Mouse (Mus musculus): ENCODE results near the gene Nktr. TPM values are rescaled to one million over a fixed set of nuclear protein-coding genes. Genes with fewer than 3 reads are reported as not detected.

The Nktr gene
- polyA plus RNA-seq, 1 experiment from 2014 or later, result 78.2 TPM

DNA sequence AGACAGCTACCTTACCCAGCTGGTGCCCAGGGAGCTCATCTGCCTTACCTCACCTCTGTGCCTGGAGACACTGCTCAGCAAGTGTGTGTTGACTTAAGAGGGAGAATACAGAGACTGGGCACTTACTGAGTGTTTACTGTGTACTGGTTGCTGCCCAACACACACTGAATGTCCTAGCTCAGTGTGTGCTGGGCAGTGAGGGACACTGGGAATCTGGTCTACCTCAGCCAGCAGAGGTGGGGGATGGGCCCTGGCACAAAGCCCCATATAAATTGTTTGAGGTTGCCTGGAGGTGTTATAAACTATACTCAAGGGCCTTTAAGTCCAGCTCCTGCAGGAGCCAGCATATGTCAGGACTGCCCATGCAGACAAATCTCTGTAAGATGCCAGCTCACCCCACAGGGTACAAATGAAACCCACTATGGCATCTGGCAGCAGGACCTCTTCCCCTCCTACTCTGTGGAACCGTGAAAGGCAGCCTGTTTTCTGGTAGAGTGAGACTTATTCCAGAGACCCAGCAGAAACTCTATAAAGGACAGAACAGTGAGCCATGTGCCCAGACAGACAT, 76.1 kb downstream of the Nktr start:
- Histone ChIP-seq H3K36me3 (replicated peaks) (no peaks in the 10 kb centered on the region), H3K27me3 (peaks cover 22% of the 10 kb centered on the region; the same call in 1 of the 2 replicates), H3K27ac (no peak overlapping the region), H3K9me3 (no peaks in the 10 kb centered on the region), H3K4me1 (no peaks in the 10 kb centered on the region; the same call in 1 of the 2 replicates), H3K4me2 (no peak overlapping the region), H3K4me3 (replicated peaks) (no peak overlapping the region), H3K9ac (no peak overlapping the region)
- WGBS, result 57% methylated on average over 1 of the region's 1 CpGs
- ATAC-seq (ENCODE audit: low FRiP score), result no peak

DNA sequence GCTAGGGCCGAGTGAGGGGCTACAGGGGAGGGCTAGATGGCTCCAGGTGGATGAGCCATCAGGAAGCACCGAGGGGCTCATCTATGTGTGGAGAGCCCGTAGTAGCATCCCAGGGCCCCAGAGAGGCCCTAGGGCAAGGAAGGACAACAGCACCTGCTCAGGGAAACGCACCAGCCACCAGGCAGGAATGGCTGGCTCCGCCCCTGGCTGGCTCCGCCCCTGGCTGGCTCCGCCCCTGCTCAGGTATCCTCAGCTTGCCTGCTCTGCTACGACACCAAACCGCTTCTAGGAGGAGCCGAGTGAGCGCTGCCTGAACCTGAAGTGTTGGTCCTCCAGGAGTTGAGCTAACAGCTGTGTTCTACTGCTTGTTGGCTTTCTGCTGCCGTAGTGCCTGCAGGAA, 78.8 kb downstream of the Nktr start:
- Histone ChIP-seq H3K4me3 (replicated peaks) (no peak overlapping the region), H3K36me3 (replicated peaks) (no peaks in the 10 kb centered on the region), H3K9me3 (no peaks in the 10 kb centered on the region), H3K4me1 (peaks cover 7% of the 10 kb centered on the region; the same call in 1 of the 2 replicates), H3K4me2 (no peak overlapping the region), H3K27me3 (peaks cover 14% of the 10 kb centered on the region; the same call in 1 of the 2 replicates), H3K27ac (no peak overlapping the region), H3K9ac (no peak overlapping the region)
- WGBS, result 11% methylated on average over 12 of the region's 12 CpGs
- no peak for ATAC-seq (ENCODE audit: low FRiP score)

- Histone ChIP-seq H3K4me1 (peaks cover 7% of the 10 kb centered on the region; the same call in 1 of the 2 replicates), H3K27me3 (peaks cover 14% of the 10 kb centered on the region; the same call in 1 of the 2 replicates), H3K36me3 (replicated peaks) (no peaks in the 10 kb centered on the region), H3K27ac (no peak overlapping the region), H3K9ac (no peak overlapping the region), H3K4me3 (replicated peaks) (no peak overlapping the region), H3K4me2 (no peak overlapping the region), H3K9me3 (no peaks in the 10 kb centered on the region)
- WGBS, result 43% methylated on average over 6 of the region's 6 CpGs
- ATAC-seq (ENCODE audit: low FRiP score), result no peak
These were observed 80.0 kb downstream of the Nktr start for GRCm38 (mm10) chr9:121798887-121799520.

DNA sequence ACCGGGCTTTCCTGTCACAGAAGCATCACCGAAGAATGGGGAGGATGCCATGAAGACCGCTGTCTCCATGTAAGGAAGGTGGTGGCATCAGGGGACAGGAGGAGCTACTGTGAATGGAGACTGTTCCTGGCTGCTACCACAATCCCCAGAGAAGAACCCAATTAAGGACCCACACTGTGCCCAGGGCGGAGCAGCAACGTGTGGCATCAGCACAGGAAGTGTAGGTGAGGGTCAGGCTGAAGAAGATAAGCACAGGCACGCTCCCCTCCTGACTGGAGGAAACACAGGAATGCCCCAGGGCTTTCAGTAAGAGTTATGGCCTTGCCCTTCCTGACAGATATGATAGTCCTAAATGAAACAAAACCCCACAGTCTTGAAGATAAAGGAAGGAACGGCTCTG, 83.8 kb downstream of the Nktr start:
- ATAC-seq (ENCODE audit: low FRiP score), result no peak
- Histone ChIP-seq H3K9me3 (no peaks in the 10 kb centered on the region), H3K9ac (no peak overlapping the region), H3K4me1 (peaks cover 7% of the 10 kb centered on the region; the same call in 1 of the 2 replicates), H3K36me3 (replicated peaks) (no peaks in the 10 kb centered on the region), H3K4me3 (replicated peaks) (no peak overlapping the region), H3K27me3 (peaks cover 3% of the 10 kb centered on the region; the same call in 1 of the 2 replicates), H3K27ac (no peak overlapping the region), H3K4me2 (no peak overlapping the region)
- WGBS, result 88% methylated on average over 7 of the region's 7 CpGs

Other genes starting within 250 kb of the Nktr start
- 7.3 and 13.5 TPM in 2 replicates for gene Cck, start 223.5 kb upstream of the Nktr start, polyA plus RNA-seq (2016; fragmentation: Nextera tagmentation; extraction: Ambion mirVana)
- gene Lyzl4, start 77.1 kb upstream of the Nktr start, polyA plus RNA-seq (2016; fragmentation: Nextera tagmentation; extraction: Ambion mirVana), result not detected in 2 replicates
- 0.50 and 1.7 TPM in 2 replicates for gene Vipr1, start 76.5 kb upstream of the Nktr start, polyA plus RNA-seq (2016; fragmentation: Nextera tagmentation; extraction: Ambion mirVana)
- 24.5 and 29.3 TPM in 2 replicates for gene Sec22c, start 13.7 kb upstream of the Nktr start, polyA plus RNA-seq (2016; fragmentation: Nextera tagmentation; extraction: Ambion mirVana)
- gene Ss18l2, start 8.8 kb upstream of the Nktr start, polyA plus RNA-seq (2016; fragmentation: Nextera tagmentation; extraction: Ambion mirVana), result 97.5 and 104 TPM in 2 replicates
- gene Zfp651, start 40.2 kb downstream of the Nktr start, polyA plus RNA-seq (2016; fragmentation: Nextera tagmentation; extraction: Ambion mirVana), result 9.5 and 10.8 TPM in 2 replicates
- 0.28 TPM in 1 of 2 replicates, not detected in the other for gene Klhl40, start 58.4 kb downstream of the Nktr start, polyA plus RNA-seq (2016; fragmentation: Nextera tagmentation; extraction: Ambion mirVana)
- gene Hhatl, start 73.3 kb downstream of the Nktr start, polyA plus RNA-seq (2016; fragmentation: Nextera tagmentation; extraction: Ambion mirVana), result not detected in 2 replicates
- gene Ccdc13, start 120.3 kb downstream of the Nktr start, polyA plus RNA-seq (2016; fragmentation: Nextera tagmentation; extraction: Ambion mirVana), result 3.1 and 3.6 TPM in 2 replicates
- 153 and 158 TPM in 2 replicates for gene Higd1a, start 139.2 kb downstream of the Nktr start, polyA plus RNA-seq (2016; fragmentation: Nextera tagmentation; extraction: Ambion mirVana)
- 0.89 and 1.2 TPM in 2 replicates for gene Ackr2, start 179.2 kb downstream of the Nktr start, polyA plus RNA-seq (2016; fragmentation: Nextera tagmentation; extraction: Ambion mirVana)
- gene Cyp8b1, start 197.1 kb downstream of the Nktr start, polyA plus RNA-seq (2016; fragmentation: Nextera tagmentation; extraction: Ambion mirVana), result not detected in 2 replicates
- 1.2 and 1.3 TPM in 2 replicates for gene Fam198a, start 231.8 kb downstream of the Nktr start, polyA plus RNA-seq (2016; fragmentation: Nextera tagmentation; extraction: Ambion mirVana)